Mouse (Mus musculus): ENCODE results near the gene F3. TPM values are rescaled to one million over a fixed set of nuclear protein-coding genes. Genes with fewer than 3 reads are reported as not detected.

Gene F3
- 4.0 and 4.1 TPM in 2 replicates for polyA plus RNA-seq (2015; fragmentation: Nextera tagmentation; extraction: Ambion mirVana)

GRCm38 (mm10) chr3:121722971-121723844 lies at the start of gene F3:
F3 (plus strand) TSS chr3:121723537.

Other genes with a start within 250 kb of the F3 start
- gene Slc44a3, start 191.1 kb upstream of the F3 start, polyA plus RNA-seq (2015; fragmentation: Nextera tagmentation; extraction: Ambion mirVana) = 0.59 and 0.60 TPM in 2 replicates
- gene 4930432M17Rik, start 52.8 kb upstream of the F3 start, polyA plus RNA-seq (2015; fragmentation: Nextera tagmentation; extraction: Ambion mirVana) = not detected in 2 replicates
- gene Abcd3, start 91.8 kb downstream of the F3 start, polyA plus RNA-seq (2015; fragmentation: Nextera tagmentation; extraction: Ambion mirVana) = 17.5 and 18.8 TPM in 2 replicates
- 10.6 and 13.1 TPM in 2 replicates for gene Arhgap29, start 229.0 kb downstream of the F3 start, polyA plus RNA-seq (2015; fragmentation: Nextera tagmentation; extraction: Ambion mirVana)